Mouse (Mus musculus): Measurements from ENCODE around the gene E330021D16Rik. TPM values are rescaled to one million over a fixed set of nuclear protein-coding genes. Genes with fewer than 3 reads are reported as not detected.
"Not testable (repeated sequence)": the region's sequence is repeated elsewhere in the genome, so short reads cannot be mapped to it uniquely, and the experiment has no call there.

Gene E330021D16Rik
- polyA plus RNA-seq, 1 experiment from 2014 or later = 0.42 TPM

- 79% methylated on average over 3 of the region's 3 CpGs for WGBS
- not testable (repeated sequence) for H3K4me2 ChIP-seq; ATAC-seq (ENCODE audit: borderline replicate concordance, extremely low read depth, low FRiP score, low TSS enrichment); H3K9ac ChIP-seq; H3K27ac ChIP-seq; H3K4me1 ChIP-seq; H3K9me3 ChIP-seq; H3K36me3 ChIP-seq; H3K27me3 ChIP-seq; H3K4me3 ChIP-seq
These were observed 20.8 kb upstream of the E330021D16Rik start for GRCm38 (mm10) chr6:136436151-136436550.

GRCm38 (mm10) chr6:136433573-136433972 lies 18.2 kb upstream of the E330021D16Rik start:
- no peak overlapping the region for H3K4me2 ChIP-seq
- no peak overlapping the region for H3K27ac ChIP-seq
- H3K27me3 ChIP-seq = no peaks in the 10 kb centered on the region
- WGBS = 78% methylated on average over 6 of the region's 6 CpGs
- no peak overlapping the region for H3K9ac ChIP-seq
- no peak for ATAC-seq (ENCODE audit: borderline replicate concordance, extremely low read depth, low FRiP score, low TSS enrichment)
- H3K4me1 ChIP-seq = peaks cover 15% of the 10 kb centered on the region
- H3K36me3 ChIP-seq = no peaks in the 10 kb centered on the region
- H3K9me3 ChIP-seq = no peaks in the 10 kb centered on the region
- no peak overlapping the region for H3K4me3 ChIP-seq

DNA sequence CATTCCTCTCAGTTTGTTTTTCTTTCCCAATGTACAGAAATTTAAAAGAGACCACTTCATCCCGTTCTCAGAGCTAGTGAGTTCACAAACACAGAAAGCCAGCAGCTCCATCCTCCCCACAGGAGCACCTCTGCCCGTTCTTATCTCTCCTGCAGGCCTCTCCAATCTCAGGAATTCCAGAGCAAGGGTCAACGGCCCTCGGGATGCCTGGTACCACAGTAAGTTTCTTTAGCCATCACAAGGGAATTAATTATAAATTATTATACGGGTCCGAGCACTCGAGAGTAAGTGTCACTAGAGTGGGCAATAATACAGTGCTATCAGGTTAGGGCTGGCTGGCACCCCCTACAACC lies 16.5 kb upstream of the E330021D16Rik start:
- H3K27me3 ChIP-seq = no peaks in the 10 kb centered on the region
- no peak overlapping the region for H3K9ac ChIP-seq
- no peaks in the 10 kb centered on the region for H3K36me3 ChIP-seq
- 14% methylated on average over 7 of the region's 7 CpGs for WGBS
- no peaks in the 10 kb centered on the region for H3K9me3 ChIP-seq
- no peak for ATAC-seq (ENCODE audit: borderline replicate concordance, extremely low read depth, low FRiP score, low TSS enrichment)
- peak overlapping the region; percentile 51 for H3K27ac ChIP-seq
- no peak overlapping the region for H3K4me3 ChIP-seq
- peak overlapping the region; percentile 3; the same call in 1 of the 2 replicates for H3K4me2 ChIP-seq
- peaks cover 15% of the 10 kb centered on the region for H3K4me1 ChIP-seq

- peak overlapping the region; percentile 3; the same call in 1 of the 2 replicates for H3K4me2 ChIP-seq
- H3K36me3 ChIP-seq = no peaks in the 10 kb centered on the region
- H3K4me1 ChIP-seq = peaks cover 15% of the 10 kb centered on the region
- H3K27ac ChIP-seq = peak overlapping the region; percentile 51
- H3K9ac ChIP-seq = no peak overlapping the region
- H3K4me3 ChIP-seq = no peak overlapping the region
- WGBS = 22% methylated on average over 10 of the region's 10 CpGs
- no peaks in the 10 kb centered on the region for H3K9me3 ChIP-seq
- H3K27me3 ChIP-seq = no peaks in the 10 kb centered on the region
- ATAC-seq (ENCODE audit: borderline replicate concordance, extremely low read depth, low FRiP score, low TSS enrichment) = no peak
These were observed 16.0 kb upstream of the E330021D16Rik start for GRCm38 (mm10) chr6:136431169-136431895.

GRCm38 (mm10) chr6:136429441-136429840 lies 14.1 kb upstream of the E330021D16Rik start:
- H3K27me3 ChIP-seq = no peaks in the 10 kb centered on the region
- H3K4me2 ChIP-seq = no peak overlapping the region
- WGBS = 19% methylated on average over 4 of the region's 4 CpGs
- H3K4me1 ChIP-seq = peaks cover 18% of the 10 kb centered on the region
- no peak for ATAC-seq (ENCODE audit: borderline replicate concordance, extremely low read depth, low FRiP score, low TSS enrichment)
- H3K27ac ChIP-seq = peak overlapping the region; percentile 86
- no peak overlapping the region for H3K4me3 ChIP-seq
- no peaks in the 10 kb centered on the region for H3K36me3 ChIP-seq
- no peaks in the 10 kb centered on the region for H3K9me3 ChIP-seq
- H3K9ac ChIP-seq = no peak overlapping the region

GRCm38 (mm10) chr6:136428412-136428811 lies 13.0 kb upstream of the E330021D16Rik start:
- Histone ChIP-seq H3K27ac (no peak overlapping the region), H3K4me2 (no peak overlapping the region), H3K4me1 (peaks cover 18% of the 10 kb centered on the region), H3K27me3 (no peaks in the 10 kb centered on the region), H3K9me3 (no peaks in the 10 kb centered on the region), H3K4me3 (no peak overlapping the region), H3K36me3 (no peaks in the 10 kb centered on the region), H3K9ac (no peak overlapping the region)
- no peak for ATAC-seq (ENCODE audit: borderline replicate concordance, extremely low read depth, low FRiP score, low TSS enrichment)
- 80% methylated on average over 5 of the region's 5 CpGs for WGBS

GRCm38 (mm10) chr6:136427240-136427639 lies 11.9 kb upstream of the E330021D16Rik start:
- Histone ChIP-seq H3K4me3 (no peak overlapping the region), H3K27ac (peak overlapping the region; percentile 63), H3K9ac (no peak overlapping the region), H3K36me3 (no peaks in the 10 kb centered on the region), H3K27me3 (no peaks in the 10 kb centered on the region), H3K4me1 (peaks cover 18% of the 10 kb centered on the region), H3K9me3 (no peaks in the 10 kb centered on the region), H3K4me2 (no peak overlapping the region)
- ATAC-seq (ENCODE audit: borderline replicate concordance, extremely low read depth, low FRiP score, low TSS enrichment) = no peak
- 62% methylated on average over 6 of the region's 6 CpGs for WGBS

DNA sequence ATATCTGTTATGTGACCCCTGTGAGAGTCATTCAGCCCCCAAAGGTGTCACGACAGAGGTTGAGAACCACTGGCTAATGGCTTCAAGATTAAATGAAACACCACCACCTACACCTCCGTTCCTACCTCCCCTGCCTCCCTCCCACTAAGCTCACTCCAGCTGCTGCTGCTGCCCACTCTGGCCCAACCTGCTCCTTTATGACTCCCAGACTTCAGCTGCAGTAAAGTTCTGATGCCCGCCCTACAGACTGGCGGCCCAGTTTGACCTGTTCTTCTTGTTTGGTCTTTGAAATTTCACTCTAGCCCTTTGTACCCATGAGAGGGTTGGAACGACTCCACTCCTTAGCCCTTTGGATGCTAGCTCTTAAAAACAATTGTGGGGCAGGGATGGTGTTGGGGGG lies 10.6 kb upstream of the E330021D16Rik start:
- Histone ChIP-seq H3K27me3 (no peaks in the 10 kb centered on the region), H3K9ac (no peak overlapping the region), H3K9me3 (no peaks in the 10 kb centered on the region), H3K4me1 (peaks cover 7% of the 10 kb centered on the region), H3K36me3 (no peaks in the 10 kb centered on the region), H3K4me2 (no peak overlapping the region), H3K27ac (no peak overlapping the region), H3K4me3 (no peak overlapping the region)
- no peak for ATAC-seq (ENCODE audit: borderline replicate concordance, extremely low read depth, low FRiP score, low TSS enrichment)
- 73% methylated on average over 5 of the region's 5 CpGs for WGBS

GRCm38 (mm10) chr6:136424166-136424565 lies 8.8 kb upstream of the E330021D16Rik start:
- Histone ChIP-seq H3K27me3 (no peaks in the 10 kb centered on the region), H3K4me3 (no peak overlapping the region), H3K27ac (no peak overlapping the region), H3K9ac (no peak overlapping the region), H3K4me1 (peaks cover 3% of the 10 kb centered on the region; the same call in 1 of the 2 replicates), H3K36me3 (no peaks in the 10 kb centered on the region), H3K9me3 (no peaks in the 10 kb centered on the region), H3K4me2 (no peak overlapping the region)
- no peak for ATAC-seq (ENCODE audit: borderline replicate concordance, extremely low read depth, low FRiP score, low TSS enrichment)
- WGBS = 86% methylated on average over 3 of the region's 3 CpGs

DNA sequence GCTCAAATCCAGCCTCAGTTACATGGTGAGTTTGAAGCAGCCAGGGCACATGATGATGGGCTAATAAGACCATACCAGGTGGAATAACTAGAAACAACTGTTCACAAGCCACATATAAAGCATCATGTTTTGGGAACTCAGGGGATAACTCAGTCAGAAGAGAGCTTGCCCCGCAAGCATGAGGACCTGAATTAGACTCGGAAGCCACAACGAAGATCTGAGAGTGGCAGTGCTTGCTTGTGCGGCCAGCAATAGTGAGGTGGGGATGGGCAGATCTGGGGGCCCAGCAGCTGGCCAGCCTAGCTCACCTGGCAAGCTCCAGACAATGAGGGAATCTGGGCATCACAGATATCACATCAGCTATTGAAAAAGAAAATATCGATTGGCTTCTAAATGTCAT lies 7.8 kb upstream of the E330021D16Rik start:
- no peak overlapping the region for H3K4me3 ChIP-seq
- no peaks in the 10 kb centered on the region for H3K36me3 ChIP-seq
- no peaks in the 10 kb centered on the region for H3K9me3 ChIP-seq
- no peaks in the 10 kb centered on the region for H3K27me3 ChIP-seq
- WGBS = 85% methylated on average over 5 of the region's 5 CpGs
- no peak overlapping the region for H3K9ac ChIP-seq
- no peak for ATAC-seq (ENCODE audit: borderline replicate concordance, extremely low read depth, low FRiP score, low TSS enrichment)
- H3K4me2 ChIP-seq = no peak overlapping the region
- peaks cover 9% of the 10 kb centered on the region; the same call in 1 of the 2 replicates for H3K4me1 ChIP-seq
- H3K27ac ChIP-seq = no peak overlapping the region

DNA sequence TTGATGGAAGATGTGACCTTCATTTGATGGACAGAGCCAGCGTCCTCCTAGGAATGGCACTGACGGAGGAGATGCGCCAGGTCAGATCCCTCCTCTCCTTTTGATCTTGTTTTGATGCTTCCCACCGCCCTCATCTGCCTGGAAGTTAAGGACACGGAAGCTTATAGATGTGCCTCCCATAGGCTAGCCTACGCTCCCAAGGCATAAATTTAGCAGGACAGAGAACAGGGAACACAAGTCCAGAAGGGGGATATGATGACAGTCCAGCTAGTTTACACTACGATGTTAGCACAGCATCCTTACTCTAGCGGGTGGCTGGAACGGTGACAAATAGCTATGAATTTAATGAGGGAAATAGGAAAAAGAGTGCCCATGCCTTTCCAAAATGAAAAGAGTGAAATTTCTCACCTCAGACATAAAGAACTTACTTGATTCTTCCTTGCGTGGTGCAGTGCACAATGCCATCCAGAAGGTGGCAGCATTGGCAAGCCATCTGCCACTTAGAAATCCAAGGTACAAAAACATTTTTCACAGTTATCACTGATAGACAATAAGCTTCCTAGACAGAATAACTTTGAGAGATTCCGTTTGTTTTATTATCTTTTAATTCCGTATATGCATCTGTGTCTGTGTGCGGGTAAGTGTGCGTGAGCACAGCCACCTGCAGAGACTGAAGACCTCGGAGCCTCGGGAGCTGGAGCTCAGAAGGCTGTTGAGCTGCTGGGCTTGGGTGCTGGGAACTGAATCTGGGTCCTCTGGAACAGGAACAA lies 6.9 kb upstream of the E330021D16Rik start:
- Histone ChIP-seq H3K4me3 (no peak overlapping the region), H3K27me3 (no peaks in the 10 kb centered on the region), H3K9ac (no peak overlapping the region), H3K27ac (no peak overlapping the region), H3K4me1 (peaks cover 11% of the 10 kb centered on the region; the same call in 1 of the 2 replicates), H3K4me2 (no peak overlapping the region), H3K9me3 (no peaks in the 10 kb centered on the region), H3K36me3 (no peaks in the 10 kb centered on the region)
- ATAC-seq (ENCODE audit: borderline replicate concordance, extremely low read depth, low FRiP score, low TSS enrichment) = no peak
- 56% methylated on average over 16 of the region's 16 CpGs for WGBS

- no peak for ATAC-seq (ENCODE audit: borderline replicate concordance, extremely low read depth, low FRiP score, low TSS enrichment)
- no peak overlapping the region for H3K9ac ChIP-seq
- no peak overlapping the region for H3K27ac ChIP-seq
- whole genome bisulfite sequencing = 57% methylated on average over 3 of the region's 3 CpGs
- H3K27me3 ChIP-seq = no peaks in the 10 kb centered on the region
- no peak overlapping the region for H3K4me3 ChIP-seq
- H3K4me2 ChIP-seq = no peak overlapping the region
- H3K9me3 ChIP-seq = no peaks in the 10 kb centered on the region
- H3K4me1 ChIP-seq = peaks cover 11% of the 10 kb centered on the region; the same call in 1 of the 2 replicates
- no peaks in the 10 kb centered on the region for H3K36me3 ChIP-seq
These were observed 5.7 kb upstream of the E330021D16Rik start for GRCm38 (mm10) chr6:136421059-136421458.
